ENCODE assay signal across 18 mouse cellular contexts in genomic region chr6:8472125-8472524, GRCm38 (mm10). TPM values are rescaled to one million over a fixed set of nuclear protein-coding genes. Genes with fewer than 3 reads are reported as not detected.
DNase-seq lines count a peak whose midpoint lies in the region; ATAC-seq and TF ChIP-seq lines count a peak whose summit lies in the region.
"Had no signal": no experiment of that assay in that cellular context is flagged by ENCODE, and none has a peak within 500 bp of the region (broad histone marks: within the 10 kb centered on the region; RNA-seq: fewer than 3 reads in every experiment).

No protein-coding gene starts in this region.

- no peak for TF ChIP-seq EP300 in heart, adult 2 months (IDR thresholded peaks at IDR 0.05; ENCODE audit: insufficient read depth, low read depth, low read length)

- no peak overlapping the region for H3K4me2 ChIP-seq in heart, embryonic 13.5 days
- no peak overlapping the region for H3K4me2 ChIP-seq in midbrain, embryonic 11.5 days
- H3K4me2 ChIP-seq in midbrain, postnatal 0 days (ENCODE audit: low read depth, low read length, poor library complexity, severe bottlenecking) = no peak overlapping the region
- H3K4me2 ChIP-seq: embryonic facial prominence, embryonic 13.5 days; forebrain, embryonic 12.5 days; hindbrain, embryonic 14.5 days had no signal

- H3K36me3 ChIP-seq in heart, adult 2 months (ENCODE audit: control insufficient read depth, insufficient read depth, low read length) = peaks cover 9% of the 10 kb centered on the region
- H3K36me3 ChIP-seq in heart, embryonic 13.5 days = no peaks in the 10 kb centered on the region
- H3K36me3 ChIP-seq in midbrain, embryonic 11.5 days (ENCODE audit: control insufficient read depth, insufficient read depth, low read length) = no peaks in the 10 kb centered on the region
- no peaks in the 10 kb centered on the region for H3K36me3 ChIP-seq in midbrain, postnatal 0 days (ENCODE audit: insufficient read depth, low read length)
- H3K36me3 ChIP-seq: embryonic facial prominence, embryonic 13.5 days; forebrain, embryonic 12.5 days; hindbrain, embryonic 10.5 days had no signal

- no peak for TF ChIP-seq POLR2A in heart, adult 2 months (IDR thresholded peaks at IDR 0.05; ENCODE audit: insufficient read depth, low read depth, low read length)

- H3K4me1 ChIP-seq in heart, adult 2 months (ENCODE audit: control insufficient read depth, insufficient read depth, low read length) = peaks cover 9% of the 10 kb centered on the region
- peaks cover 32% of the 10 kb centered on the region for H3K4me1 ChIP-seq in heart, embryonic 13.5 days
- H3K4me1 ChIP-seq in midbrain, embryonic 11.5 days (ENCODE audit: control insufficient read depth, insufficient read depth, low read length) = peaks cover 5% of the 10 kb centered on the region; the same call in 1 of the 2 replicates
- no peaks in the 10 kb centered on the region for H3K4me1 ChIP-seq in midbrain, postnatal 0 days (ENCODE audit: insufficient read depth, low read length)
- H3K4me1 ChIP-seq: embryonic facial prominence, embryonic 13.5 days had no signal

- TF ChIP-seq CTCF in heart, adult 2 months (IDR thresholded peaks at IDR 0.05) = no peak
- no peak for TF ChIP-seq CTCF in midbrain, postnatal 0 days (IDR thresholded peaks at IDR 0.05)

- 79% methylated on average over 3 of the region's 3 CpGs for WGBS in heart, adult 2 months
- WGBS in heart, embryonic 13.5 days = 73% methylated on average over 3 of the region's 3 CpGs
- 90% methylated on average over 3 of the region's 3 CpGs for WGBS in midbrain, embryonic 11.5 days
- 90% methylated on average over 3 of the region's 3 CpGs for WGBS in midbrain, postnatal 0 days

- no peaks in the 10 kb centered on the region for H3K9me3 ChIP-seq in heart, embryonic 13.5 days
- H3K9me3 ChIP-seq in midbrain, embryonic 11.5 days (ENCODE audit: control insufficient read depth, low read length) = no peaks in the 10 kb centered on the region
- H3K9me3 ChIP-seq in midbrain, postnatal 0 days (ENCODE audit: low read length) = no peaks in the 10 kb centered on the region
- H3K9me3 ChIP-seq: embryonic facial prominence, embryonic 13.5 days; forebrain, embryonic 12.5 days; hindbrain, embryonic 10.5 days had no signal

- H3K27ac ChIP-seq in heart, adult 2 months = peak overlapping the region; percentile 62
- 0 out of 2 replicates have a peak overlapping the region, but pooled peaks have one; percentile 65 for H3K27ac ChIP-seq in heart, embryonic 13.5 days (replicated peaks)
- no peak overlapping the region for H3K27ac ChIP-seq in midbrain, embryonic 11.5 days (ENCODE audit: low read depth, low read length)
- no peak overlapping the region for H3K27ac ChIP-seq in midbrain, postnatal 0 days (ENCODE audit: low read depth, low read length)
- H3K27ac ChIP-seq: embryonic facial prominence, embryonic 13.5 days; forebrain, embryonic 12.5 days; hindbrain, embryonic 10.5 days; hindbrain, embryonic 14.5 days had no signal

- H3K79me2 ChIP-seq in heart, adult 2 months (replicated peaks; ENCODE audit: control insufficient read depth, insufficient read depth, low read length) = no peaks in the 10 kb centered on the region

- intact Hi-C loops in heart, adult 2 months (cut with DNase I) = no loop called here
- intact Hi-C loops in heart, postnatal 36 days (cut with DNase I) = no loop called here

- H3K27me3 ChIP-seq in heart, adult 2 months (ENCODE audit: control insufficient read depth, insufficient read depth, low read length) = no peaks in the 10 kb centered on the region
- H3K27me3 ChIP-seq in heart, embryonic 13.5 days (replicated peaks) = no peaks in the 10 kb centered on the region
- H3K27me3 ChIP-seq in midbrain, embryonic 11.5 days (ENCODE audit: control insufficient read depth, insufficient read depth, low read length) = no peaks in the 10 kb centered on the region
- no peaks in the 10 kb centered on the region for H3K27me3 ChIP-seq in midbrain, postnatal 0 days (ENCODE audit: insufficient read depth, low read length)
- H3K27me3 ChIP-seq: embryonic facial prominence, embryonic 13.5 days had no signal

- H3K4me3 ChIP-seq in heart, adult 2 months = no peak overlapping the region
- no peak overlapping the region for H3K4me3 ChIP-seq in heart, embryonic 13.5 days
- no peak overlapping the region for H3K4me3 ChIP-seq in midbrain, embryonic 11.5 days (ENCODE audit: low read depth, low read length)
- H3K4me3 ChIP-seq in midbrain, postnatal 0 days (ENCODE audit: low read depth, low read length) = no peak overlapping the region
- H3K4me3 ChIP-seq: embryonic facial prominence, embryonic 13.5 days; forebrain, embryonic 12.5 days; hindbrain, embryonic 10.5 days had no signal

- peak; percentile 25 for DNase-seq in adrenal gland, postnatal 10 days
- DNase-seq in adrenal gland, adult 2 months = no peak
- DNase-seq in heart, adult 2 months = no peak
- DNase-seq in heart, postnatal 4 days = no peak
- DNase-seq in heart, postnatal 36 days = no peak
- peak; percentile 54 for DNase-seq in midbrain, embryonic 11.5 days (ENCODE audit: low spot score, missing footprints)
- no peak for DNase-seq in midbrain, postnatal 0 days (ENCODE audit: low spot score)
- DNase-seq: cerebellum, adult 18-20 months; cerebellum, adult 9-11 months; cerebellum, postnatal 36 days; kidney, adult 8-10 months had no signal

- H3K9ac ChIP-seq in heart, adult 2 months (ENCODE audit: low read depth, low read length) = no peak overlapping the region
- no peak overlapping the region for H3K9ac ChIP-seq in heart, embryonic 13.5 days
- H3K9ac ChIP-seq in midbrain, embryonic 11.5 days (ENCODE audit: low read length) = no peak overlapping the region
- H3K9ac ChIP-seq in midbrain, postnatal 0 days (replicated peaks; ENCODE audit: low read length, poor library complexity, severe bottlenecking) = no peak overlapping the region
- H3K9ac ChIP-seq: embryonic facial prominence, embryonic 13.5 days; forebrain, embryonic 12.5 days; hindbrain, embryonic 14.5 days had no signal

- no peak for ATAC-seq in heart, embryonic 13.5 days (ENCODE audit: extremely low read depth, insufficient number of reproducible peaks, low FRiP score, low TSS enrichment)
- no peak for ATAC-seq in midbrain, embryonic 11.5 days (ENCODE audit: low FRiP score)
- ATAC-seq in midbrain, postnatal 0 days (ENCODE audit: low FRiP score) = no peak
- ATAC-seq: forebrain, embryonic 16.5 days; intestine, postnatal 0 days had no signal

RNA-seq across cellular contexts. Expression of gene Glcci1, which starts 37.3 kb away (rescaled TPM):
- 10 to 100 TPM; 26.2 to 34.0 TPM for total RNA-seq in adrenal gland, postnatal 10 days (2021)
- 10 to 100 TPM; 32.3 to 32.5 TPM for total RNA-seq in adrenal gland, adult 2 months (2021)
- polyA plus RNA-seq in adrenal gland, adult 2 months (2012; rRNA removed) = 4.0 and 4.4 TPM in 2 replicates
- total RNA-seq in heart, adult 2 months (2021) = 10 to 100 TPM in 1 of 2 experiments, 1 to 10 TPM in 1; 9.0 to 10.7 TPM
- 1.7 and 3.2 TPM in 2 replicates for polyA plus RNA-seq in heart, adult 2 months (2012; rRNA removed)
- total RNA-seq in heart, postnatal 4 days (2021) = 10 to 100 TPM; 15.4 to 16.7 TPM
- 4.7 and 4.9 TPM in 2 replicates for polyA plus RNA-seq in heart, embryonic 13.5 days (2015; fragmentation: Nextera tagmentation; extraction: Ambion mirVana)
- 10 to 100 TPM in 1 of 2 experiments, 1 to 10 TPM in 1; 9.4 to 11.6 TPM for total RNA-seq in heart, postnatal 36 days (2021)
- polyA plus RNA-seq in midbrain, embryonic 11.5 days (2014; fragmentation: Nextera tagmentation; extraction: Ambion mirVana) = 16.5 and 18.2 TPM in 2 replicates
- 11.1 and 16.4 TPM in 2 replicates for total RNA-seq in midbrain, postnatal 0 days (2014; rRNA removed)
- 5.0 and 5.1 TPM in 2 replicates for polyA plus RNA-seq in midbrain, postnatal 0 days (2015; fragmentation: Nextera tagmentation; extraction: Ambion mirVana)

Comparison
In these comparisons a context has a peak if more than half of its experiments do, and no peak if none do; other contexts are left out.
1. DNase-seq: peak in adrenal gland, postnatal 10 days (single experiment) and midbrain, embryonic 11.5 days (single experiment); none in adrenal gland, adult 2 months (single experiment), heart, adult 2 months (0 of 2), heart, postnatal 4 days (single experiment), heart, postnatal 36 days (0 of 2) and midbrain, postnatal 0 days (single experiment).
2. H3K27ac ChIP-seq: peak in heart, adult 2 months (single experiment) and heart, embryonic 13.5 days (single experiment); none in midbrain, embryonic 11.5 days (single experiment) and midbrain, postnatal 0 days (single experiment).